Mouse (Mus musculus) liver, embryonic 16.5 days (tissue): ENCODE measurements at regions not wholly inside any gene's neighbourhood (a gene's known extent, or its start where the extent isn't known, plus 50 kb on each side); places are given as distances from the start of the nearest gene placed in this dataset.

Experiments used
- ATAC-seq: fragments of 200-750 bp; cut with Nextera tagmentation; 2 replicates; pipeline ENCODE4 v1.8.0; 2017; ENCODE audit warnings: low read depth, mild to moderate bottlenecking, moderate number of reproducible peaks, moderate library complexity
- H3K27ac ChIP-seq: fragments of 300-500 bp; sonication (generic); 2 replicates; pipeline ENCODE4 v1.5.1; 2014; ENCODE audit warnings: mild to moderate bottlenecking, low read length
- H3K27me3 ChIP-seq: fragments of 300-500 bp; sonication (generic); 2 replicates; pipeline ENCODE4 v1.6.1; 2014; ENCODE audit warnings: low read depth, low read length, mixed read lengths; ENCODE audit not compliant: control insufficient read depth, insufficient read depth
- H3K36me3 ChIP-seq: fragments of 300-500 bp; sonication (generic); 2 replicates; pipeline ENCODE4 v1.6.1; 2014; ENCODE audit warnings: mild to moderate bottlenecking; ENCODE audit not compliant: control insufficient read depth, insufficient read depth
- H3K4me1 ChIP-seq: fragments of 300-500 bp; sonication (generic); 2 replicates; pipeline ENCODE4 v1.6.1; 2014; ENCODE audit warnings: low read depth, low read length, mixed read lengths; ENCODE audit not compliant: control insufficient read depth
- H3K4me2 ChIP-seq: fragments of 300-500 bp; sonication (generic); 2 replicates; pipeline ENCODE4 v1.6.1; 2014; ENCODE audit warnings: low read depth, low read length, mixed read lengths
- H3K4me3 ChIP-seq: fragments of 300-500 bp; sonication (generic); 2 replicates; pipeline ENCODE4 v1.5.1; 2014; ENCODE audit warnings: low read depth, mild to moderate bottlenecking, low read length
- H3K9ac ChIP-seq: fragments of 300-500 bp; sonication (generic); 2 replicates; pipeline ENCODE4 v1.6.1; 2014; ENCODE audit warnings: low read depth, low read length
- H3K9me3 ChIP-seq: fragments of 300-500 bp; sonication (generic); replicated peaks from 2 replicates; pipeline ENCODE4 v1.6.1; 2016; ENCODE audit warnings: low read length; ENCODE audit not compliant: control insufficient read depth
- WGBS: fragments of 180-500 bp; shearing (Covaris S2); extraction: QIAGEN DNeasy Blood & Tissue Kit; methylation state at CpG from one replicate; pipeline ENCODE4 v1.1.7; 2014; ENCODE audit not compliant: insufficient replicate concordance; 5-methylcytosine and 5-hydroxymethylcytosine counted together

- no peaks in the 10 kb centered on the region for H3K4me1 ChIP-seq
Observed at GRCm38 (mm10) chr7:70669065-70669464, 302.5 kb upstream of the Nr2f2 start.

GRCm38 (mm10) chr7:70660162-70660561 lies 293.6 kb upstream of the Nr2f2 start:
- Histone ChIP-seq H3K27me3 (no peaks in the 10 kb centered on the region), H3K36me3 (no peaks in the 10 kb centered on the region), H3K9me3 (no peaks in the 10 kb centered on the region), H3K27ac (no peak overlapping the region), H3K4me3 (no peak overlapping the region), H3K4me2 (no peak overlapping the region), H3K4me1 (no peaks in the 10 kb centered on the region), H3K9ac (no peak overlapping the region)
- WGBS = 54% methylated on average over 5 of the region's 5 CpGs
- ATAC-seq = no peak

More at GRCm38 (mm10) chr7:70669065-70669464, 302.5 kb upstream of the Nr2f2 start:
- 48% methylated on average over 2 of the region's 2 CpGs for WGBS
- no peak overlapping the region for H3K27ac ChIP-seq
- H3K4me3 ChIP-seq = no peak overlapping the region
- no peaks in the 10 kb centered on the region for H3K27me3 ChIP-seq
- no peaks in the 10 kb centered on the region for H3K36me3 ChIP-seq
- no peaks in the 10 kb centered on the region for H3K9me3 ChIP-seq
- H3K4me2 ChIP-seq = no peak overlapping the region
- no peak for ATAC-seq
- H3K9ac ChIP-seq = no peak overlapping the region

GRCm38 (mm10) chr7:70649760-70650377 lies 283.3 kb upstream of the Nr2f2 start:
- WGBS = 26% methylated on average over 8 of the region's 8 CpGs
- ATAC-seq = no peak
- no peak overlapping the region for H3K27ac ChIP-seq
- no peaks in the 10 kb centered on the region for H3K36me3 ChIP-seq
- H3K27me3 ChIP-seq = no peaks in the 10 kb centered on the region
- H3K4me1 ChIP-seq = no peaks in the 10 kb centered on the region
- H3K9me3 ChIP-seq = no peaks in the 10 kb centered on the region
- H3K4me3 ChIP-seq = no peak overlapping the region
- H3K4me2 ChIP-seq = no peak overlapping the region
- H3K9ac ChIP-seq = no peak overlapping the region

GRCm38 (mm10) chr7:70646801-70647200 lies 280.3 kb upstream of the Nr2f2 start:
- no peaks in the 10 kb centered on the region for H3K4me1 ChIP-seq
- no peaks in the 10 kb centered on the region for H3K27me3 ChIP-seq
- 54% methylated on average over 2 of the region's 2 CpGs for WGBS
- no peak overlapping the region for H3K4me2 ChIP-seq
- no peak overlapping the region for H3K9ac ChIP-seq
- H3K4me3 ChIP-seq = no peak overlapping the region
- H3K9me3 ChIP-seq = no peaks in the 10 kb centered on the region
- no peaks in the 10 kb centered on the region for H3K36me3 ChIP-seq
- ATAC-seq = no peak
- H3K27ac ChIP-seq = no peak overlapping the region

GRCm38 (mm10) chr7:70643694-70644301 lies 277.3 kb upstream of the Nr2f2 start:
- ATAC-seq = no peak
- Histone ChIP-seq H3K9ac (no peak overlapping the region), H3K36me3 (no peaks in the 10 kb centered on the region), H3K4me3 (no peak overlapping the region), H3K27me3 (no peaks in the 10 kb centered on the region), H3K4me2 (no peak overlapping the region), H3K4me1 (no peaks in the 10 kb centered on the region), H3K27ac (no peak overlapping the region), H3K9me3 (no peaks in the 10 kb centered on the region)
- 59% methylated on average over 9 of the region's 9 CpGs for WGBS

- Histone ChIP-seq H3K4me2 (no peak overlapping the region), H3K4me3 (no peak overlapping the region), H3K9me3 (no peaks in the 10 kb centered on the region), H3K4me1 (no peaks in the 10 kb centered on the region), H3K27me3 (no peaks in the 10 kb centered on the region), H3K9ac (no peak overlapping the region), H3K27ac (no peak overlapping the region), H3K36me3 (no peaks in the 10 kb centered on the region)
- 26% methylated on average over 1 of the region's 1 CpGs for WGBS
- no peak for ATAC-seq
Observed at GRCm38 (mm10) chr7:70643055-70643454, 276.5 kb upstream of the Nr2f2 start.

- no peak overlapping the region for H3K4me3 ChIP-seq
- no peaks in the 10 kb centered on the region for H3K36me3 ChIP-seq
- ATAC-seq = no peak
- no peaks in the 10 kb centered on the region for H3K4me1 ChIP-seq
- no peaks in the 10 kb centered on the region for H3K9me3 ChIP-seq
- no peak overlapping the region for H3K27ac ChIP-seq
- no peak overlapping the region for H3K4me2 ChIP-seq
- H3K9ac ChIP-seq = no peak overlapping the region
- no peaks in the 10 kb centered on the region for H3K27me3 ChIP-seq
- WGBS = 44% methylated on average over 11 of the region's 11 CpGs
Observed at GRCm38 (mm10) chr7:70641217-70641616, 274.7 kb upstream of the Nr2f2 start.

GRCm38 (mm10) chr7:70640574-70640973 lies 274.0 kb upstream of the Nr2f2 start:
- Histone ChIP-seq H3K27ac (no peak overlapping the region), H3K9ac (no peak overlapping the region), H3K4me3 (no peak overlapping the region), H3K4me1 (no peaks in the 10 kb centered on the region), H3K27me3 (no peaks in the 10 kb centered on the region), H3K9me3 (no peaks in the 10 kb centered on the region), H3K4me2 (no peak overlapping the region), H3K36me3 (no peaks in the 10 kb centered on the region)
- ATAC-seq = no peak
- 66% methylated on average over 11 of the region's 11 CpGs for WGBS

- no peak for ATAC-seq
- Histone ChIP-seq H3K9me3 (no peaks in the 10 kb centered on the region), H3K4me1 (no peaks in the 10 kb centered on the region), H3K27ac (no peak overlapping the region), H3K4me3 (no peak overlapping the region), H3K4me2 (no peak overlapping the region), H3K36me3 (no peaks in the 10 kb centered on the region), H3K9ac (no peak overlapping the region), H3K27me3 (no peaks in the 10 kb centered on the region)
- 63% methylated on average over 2 of the region's 2 CpGs for whole genome bisulfite sequencing
Observed at GRCm38 (mm10) chr7:70638161-70638560, 271.6 kb upstream of the Nr2f2 start.
